Mouse (Mus musculus) kidney, embryonic 15.5 days (tissue): Measurements from ENCODE around the gene Ufc1. TPM values are rescaled to one million over a fixed set of nuclear protein-coding genes. Genes with fewer than 3 reads are reported as not detected.
"Not testable (repeated sequence)": the region's sequence is repeated elsewhere in the genome, so short reads cannot be mapped to it uniquely, and the experiment has no call there.

Experiments
- ATAC-seq: fragments of 200-750 bp; cut with Nextera tagmentation; replicated peaks from 2 replicates; pipeline ENCODE4 v1.8.0; 2017; ENCODE audit warnings: moderate TSS enrichment; ENCODE audit not compliant: low FRiP score
- H3K27ac ChIP-seq: fragments of 300-500 bp; sonication (generic); 2 replicates; pipeline ENCODE4 v1.5.1; 2015; ENCODE audit warnings: mild to moderate bottlenecking, inconsistent platforms
- H3K27me3 ChIP-seq: fragments of 300-500 bp; sonication (generic); 2 replicates; pipeline ENCODE4 v1.6.1; 2015; ENCODE audit warnings: inconsistent platforms
- H3K36me3 ChIP-seq: fragments of 300-500 bp; sonication (generic); 2 replicates; pipeline ENCODE4 v1.6.1; 2015; ENCODE audit warnings: inconsistent platforms
- H3K4me1 ChIP-seq: fragments of 300-500 bp; sonication (generic); 2 replicates; pipeline ENCODE4 v1.6.1; 2015; ENCODE audit warnings: inconsistent platforms
- H3K4me2 ChIP-seq: fragments of 300-500 bp; sonication (generic); 2 replicates; pipeline ENCODE4 v1.6.1; 2015; ENCODE audit warnings: moderate library complexity, mild to moderate bottlenecking, inconsistent platforms
- H3K4me3 ChIP-seq: fragments of 300-500 bp; sonication (generic); replicated peaks from 2 replicates; pipeline ENCODE4 v1.5.1; 2015; ENCODE audit warnings: mild to moderate bottlenecking, inconsistent platforms
- H3K9ac ChIP-seq: fragments of 300-500 bp; sonication (generic); 2 replicates; pipeline ENCODE4 v1.6.1; 2015; ENCODE audit warnings: mild to moderate bottlenecking, inconsistent platforms
- H3K9me3 ChIP-seq: fragments of 300-500 bp; sonication (generic); replicated peaks from 2 replicates; pipeline ENCODE4 v1.6.1; 2016; ENCODE audit warnings: inconsistent platforms
- WGBS: fragments of 180-500 bp; shearing (Covaris S2); methylation state at CpG from one replicate; pipeline ENCODE4 v1.1.7; 2015; ENCODE audit warnings: mixed read lengths; 5-methylcytosine and 5-hydroxymethylcytosine counted together
- polyA plus RNA-seq: library from polyadenylated mRNA; unstranded; fragments of >200 nt; fragmentation: Nextera tagmentation; extraction: Ambion mirVana; gene quantifications from 2 replicates; pipeline ENCODE4 v1.2.1, GENCODE M21; 2015

Ufc1 gene
- polyA plus RNA-seq, 1 experiment from 2014 or later, result 106 TPM

DNA sequence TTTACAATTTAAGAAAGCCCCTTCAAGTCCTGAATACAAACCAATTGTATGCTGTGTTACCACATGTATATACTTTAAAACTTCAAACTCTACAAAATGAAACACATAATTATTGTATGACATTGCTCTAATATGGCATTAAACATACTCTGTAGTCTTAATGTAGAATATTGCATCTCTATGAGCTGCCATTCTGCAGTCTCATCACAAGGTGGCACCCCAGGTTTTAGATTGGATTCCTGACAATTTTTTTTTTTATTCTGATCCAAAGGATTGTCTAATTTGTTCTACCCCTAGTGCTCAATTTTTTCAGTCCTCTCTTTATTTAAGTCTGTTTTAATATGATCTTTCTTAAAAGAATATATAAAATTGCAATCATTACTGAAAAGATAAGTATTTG lies 26.6 kb upstream of the Ufc1 start:
- H3K4me2 ChIP-seq, result no peak overlapping the region
- peaks cover 20% of the 10 kb centered on the region; the same call in 1 of the 2 replicates for H3K36me3 ChIP-seq
- no peak for ATAC-seq
- H3K9me3 ChIP-seq, result no peaks in the 10 kb centered on the region
- H3K27me3 ChIP-seq, result no peaks in the 10 kb centered on the region
- no peak overlapping the region for H3K27ac ChIP-seq
- H3K4me1 ChIP-seq, result peaks cover 6% of the 10 kb centered on the region; the same call in 1 of the 2 replicates
- no peak overlapping the region for H3K9ac ChIP-seq
- H3K4me3 ChIP-seq, result no peak overlapping the region

DNA sequence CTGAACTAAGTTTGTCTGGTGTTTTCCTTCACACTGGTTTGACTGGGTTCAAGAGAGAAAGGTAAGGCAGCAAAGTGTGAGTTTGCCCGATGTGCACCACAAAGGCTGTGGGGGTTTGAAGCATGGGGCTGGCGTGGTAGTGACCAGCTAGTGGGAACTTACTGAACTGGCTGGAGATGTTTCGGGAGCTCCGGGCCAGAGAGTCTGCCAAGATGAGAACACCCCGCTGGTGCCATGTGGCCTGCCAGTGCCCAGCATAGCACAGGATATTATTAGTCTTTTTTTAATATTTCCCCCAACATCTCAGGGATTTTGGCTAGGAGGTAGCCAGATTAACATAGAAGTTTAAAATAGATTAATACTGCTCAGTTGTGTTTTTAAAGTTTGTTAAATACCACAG lies 25.3 kb upstream of the Ufc1 start:
- 21% methylated on average over 5 of the region's 5 CpGs for WGBS
- no peaks in the 10 kb centered on the region for H3K27me3 ChIP-seq
- H3K4me1 ChIP-seq, result peaks cover 6% of the 10 kb centered on the region; the same call in 1 of the 2 replicates
- no peaks in the 10 kb centered on the region for H3K9me3 ChIP-seq
- H3K27ac ChIP-seq, result no peak overlapping the region
- ATAC-seq, result no peak
- 0 out of 2 replicates have a peak, but pooled peaks cover 9% of the 10 kb centered on the region for H3K36me3 ChIP-seq
- H3K9ac ChIP-seq, result 0 out of 2 replicates have a peak overlapping the region, but pooled peaks have one; percentile 24
- peak overlapping the region; percentile 33 for H3K4me3 ChIP-seq
- H3K4me2 ChIP-seq, result peak overlapping the region; percentile 51

DNA sequence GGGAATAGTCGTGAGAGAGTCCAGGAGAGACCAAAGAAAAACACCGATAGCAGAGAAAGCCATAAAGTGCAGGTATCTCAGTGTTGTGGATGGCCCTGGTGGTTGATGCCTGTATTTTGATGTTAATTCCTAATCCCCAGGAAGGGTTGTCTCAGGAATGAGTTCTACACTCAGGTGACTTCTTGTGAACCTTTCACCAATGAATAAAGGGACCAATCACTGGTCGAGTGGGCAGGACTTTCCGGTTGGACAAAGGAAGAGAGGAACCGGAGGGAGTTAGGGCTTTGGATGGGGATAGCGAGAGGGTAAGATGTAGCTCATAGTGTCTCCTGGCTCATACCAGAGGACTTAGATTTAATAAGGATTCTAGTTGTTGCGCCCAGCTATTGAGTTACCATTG lies 24.9 kb upstream of the Ufc1 start:
- ATAC-seq, result no peak
- H3K4me2 ChIP-seq, result peak overlapping the region; percentile 51
- H3K27ac ChIP-seq, result no peak overlapping the region
- 0 out of 2 replicates have a peak, but pooled peaks cover 5% of the 10 kb centered on the region for H3K36me3 ChIP-seq
- peak overlapping the region; percentile 33 for H3K4me3 ChIP-seq
- peaks cover 6% of the 10 kb centered on the region; the same call in 1 of the 2 replicates for H3K4me1 ChIP-seq
- 15% methylated on average over 7 of the region's 7 CpGs for WGBS
- no peaks in the 10 kb centered on the region for H3K9me3 ChIP-seq
- no peaks in the 10 kb centered on the region for H3K27me3 ChIP-seq
- H3K9ac ChIP-seq, result 0 out of 2 replicates have a peak overlapping the region, but pooled peaks have one; percentile 24

DNA sequence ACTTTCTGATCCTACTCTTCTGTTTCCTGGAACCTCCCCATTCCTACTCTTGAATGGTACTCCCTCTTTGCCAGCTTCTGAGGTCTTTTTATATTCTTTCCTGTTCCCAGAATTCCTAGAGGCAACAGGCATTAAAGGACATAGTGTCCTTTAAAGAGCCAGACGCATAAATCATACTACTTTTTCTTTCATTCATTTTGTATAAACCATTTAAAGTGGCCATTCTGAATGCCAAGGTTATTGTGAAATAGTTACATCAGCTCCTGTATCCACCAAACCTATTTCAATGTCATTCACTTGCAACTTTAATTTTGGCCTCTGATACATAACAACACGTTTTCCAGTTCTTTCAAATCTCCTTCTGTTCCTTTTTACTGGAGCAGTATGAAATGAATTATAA lies 14.5 kb upstream of the Ufc1 start:
- no peak overlapping the region for H3K27ac ChIP-seq
- WGBS, result 69% methylated on average over 2 of the region's 2 CpGs
- ATAC-seq, result no peak

DNA sequence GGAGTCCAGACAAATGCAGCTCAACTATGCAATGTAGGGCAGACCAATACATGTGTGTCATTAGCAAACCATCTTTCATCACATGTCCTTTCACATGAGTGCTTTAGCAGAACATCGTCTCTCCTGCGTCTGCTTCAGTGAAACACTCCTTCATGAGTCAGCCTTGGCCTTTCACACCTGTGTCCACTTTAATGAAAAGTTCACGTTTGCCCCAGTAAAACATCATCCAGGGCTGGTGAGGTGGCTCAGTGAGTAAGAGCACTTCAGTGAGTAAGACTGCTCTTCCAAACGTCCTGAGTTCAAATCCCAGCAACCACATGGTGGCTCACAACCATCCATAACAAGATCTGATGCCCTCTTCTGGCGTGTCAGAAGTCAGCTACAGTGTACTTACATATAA lies 11.3 kb upstream of the Ufc1 start:
- ATAC-seq, H3K9me3 ChIP-seq, H3K27ac ChIP-seq, H3K27me3 ChIP-seq, H3K4me2 ChIP-seq, H3K4me1 ChIP-seq, H3K36me3 ChIP-seq, H3K4me3 ChIP-seq, H3K9ac ChIP-seq: not testable (repeated sequence)
- 75% methylated on average over 5 of the region's 5 CpGs for WGBS

More for the DNA sequence above, 14.5 kb upstream of the Ufc1 start:
- no peaks in the 10 kb centered on the region for H3K27me3 ChIP-seq
- no peaks in the 10 kb centered on the region for H3K9me3 ChIP-seq
- no peaks in the 10 kb centered on the region for H3K36me3 ChIP-seq
- H3K4me3 ChIP-seq, result no peak overlapping the region
- no peak overlapping the region for H3K9ac ChIP-seq
- no peak overlapping the region for H3K4me2 ChIP-seq
- no peaks in the 10 kb centered on the region for H3K4me1 ChIP-seq

DNA sequence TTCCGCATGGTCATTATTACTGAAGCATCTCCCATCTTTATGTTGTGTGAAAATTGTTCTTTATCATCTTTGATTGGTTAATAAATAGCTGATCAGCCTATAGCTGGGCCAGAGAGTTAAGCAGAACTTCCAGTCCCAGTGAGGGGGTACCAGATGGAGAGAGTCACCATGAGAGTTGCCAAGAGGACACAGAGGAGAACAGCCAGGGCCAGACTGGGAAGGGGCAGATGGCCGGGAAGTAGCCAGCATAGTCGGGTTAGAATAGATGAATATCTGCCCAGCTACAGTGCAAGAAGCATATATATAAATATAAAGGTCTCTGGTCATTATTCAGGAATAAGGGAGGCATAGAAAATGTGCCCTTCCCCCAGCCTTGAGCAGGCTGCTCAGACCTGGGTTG lies 3.4 kb upstream of the Ufc1 start:
- no peak for ATAC-seq
- Histone ChIP-seq H3K36me3 (no peaks in the 10 kb centered on the region), H3K9me3 (no peaks in the 10 kb centered on the region), H3K9ac (no peak overlapping the region), H3K27ac (no peak overlapping the region), H3K4me2 (no peak overlapping the region), H3K4me1 (peaks cover 7% of the 10 kb centered on the region), H3K27me3 (peaks cover 22% of the 10 kb centered on the region), H3K4me3 (no peak overlapping the region)
- 70% methylated on average over 3 of the region's 3 CpGs for WGBS

DNA sequence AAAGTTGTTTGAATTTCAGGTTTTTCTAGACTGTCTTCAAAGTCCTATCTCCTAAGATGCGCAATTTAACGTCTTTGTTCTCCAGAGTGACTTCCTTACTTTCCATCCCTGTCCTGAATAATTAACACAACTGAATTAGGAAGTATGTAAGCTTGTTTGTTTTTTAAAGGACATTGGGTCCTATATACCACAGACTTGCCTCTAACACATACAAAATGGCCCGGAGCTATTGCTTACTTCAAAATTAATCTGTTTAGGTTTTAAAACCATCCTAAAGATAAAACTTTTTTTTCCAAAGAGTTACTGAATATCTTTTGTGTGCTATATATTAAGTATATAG lies 209 bp upstream of the Ufc1 start:
- ATAC-seq, result no peak
- peak overlapping the region; percentile 74; the same call in 1 of the 2 replicates for H3K9ac ChIP-seq
- WGBS, result 13% methylated on average over 3 of the region's 3 CpGs

DNA sequence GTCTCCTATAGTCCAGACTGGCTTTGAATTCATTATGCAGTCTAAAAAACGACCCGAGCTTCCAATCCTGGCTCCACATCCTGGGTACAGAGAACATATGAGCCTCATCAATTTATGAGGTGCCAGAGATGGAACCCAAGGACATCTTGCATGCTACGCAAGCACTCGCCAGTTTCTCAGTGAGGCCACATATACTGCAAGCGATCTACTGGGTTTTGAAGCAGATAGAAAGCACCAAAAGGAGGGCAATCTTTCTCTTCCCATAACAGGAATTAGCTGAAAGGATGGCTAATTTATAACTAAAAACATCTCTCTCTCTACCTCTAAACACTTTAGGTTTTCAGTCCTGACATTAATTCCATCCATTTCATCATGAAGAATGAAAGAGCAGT lies 922 bp downstream of the Ufc1 start:
- Histone ChIP-seq H3K9me3 (no peaks in the 10 kb centered on the region), H3K4me3 (peak overlapping the region; percentile 79), H3K4me1 (peaks cover 10% of the 10 kb centered on the region), H3K36me3 (peaks cover 22% of the 10 kb centered on the region), H3K27me3 (peaks cover 19% of the 10 kb centered on the region), H3K27ac (peak overlapping the region; percentile 96), H3K4me2 (peak overlapping the region; percentile 73), H3K9ac (peak overlapping the region; percentile 74)
- no peak for ATAC-seq
- WGBS, result 34% methylated on average over 5 of the region's 5 CpGs

More for the DNA sequence above, 209 bp upstream of the Ufc1 start:
- peaks cover 10% of the 10 kb centered on the region for H3K4me1 ChIP-seq
- peak overlapping the region; percentile 79 for H3K4me3 ChIP-seq
- peaks cover 19% of the 10 kb centered on the region for H3K27me3 ChIP-seq
- peaks cover 11% of the 10 kb centered on the region for H3K36me3 ChIP-seq
- peak overlapping the region; percentile 73 for H3K4me2 ChIP-seq
- H3K9me3 ChIP-seq, result no peaks in the 10 kb centered on the region
- peak overlapping the region; percentile 96 for H3K27ac ChIP-seq

DNA sequence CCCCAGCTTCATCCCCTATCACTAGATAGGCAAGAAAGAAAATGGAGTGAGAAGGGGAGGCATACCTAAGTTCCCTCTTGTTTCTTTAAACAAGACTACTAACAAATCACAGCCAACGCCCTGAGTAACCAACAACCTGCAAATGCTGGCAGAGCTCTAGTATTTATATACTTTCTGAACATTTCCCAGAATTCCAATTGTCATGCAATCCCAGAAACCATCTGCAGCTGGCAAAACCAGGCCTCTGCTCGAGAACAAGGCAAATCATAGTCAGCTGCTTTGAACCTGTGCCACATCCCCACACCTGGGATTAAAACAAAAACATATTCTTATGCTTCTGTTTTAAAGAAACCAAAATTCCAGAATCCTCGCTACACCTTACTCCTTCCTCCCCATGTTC lies 1.5 kb downstream of the Ufc1 start:
- ATAC-seq, result no peak
- Histone ChIP-seq H3K27ac (no peak overlapping the region), H3K27me3 (peaks cover 14% of the 10 kb centered on the region), H3K4me1 (peaks cover 12% of the 10 kb centered on the region), H3K36me3 (peaks cover 27% of the 10 kb centered on the region), H3K4me3 (peak overlapping the region; percentile 79), H3K4me2 (peak overlapping the region; percentile 73), H3K9me3 (no peaks in the 10 kb centered on the region), H3K9ac (no peak overlapping the region)
- 85% methylated on average over 3 of the region's 3 CpGs for WGBS

DNA sequence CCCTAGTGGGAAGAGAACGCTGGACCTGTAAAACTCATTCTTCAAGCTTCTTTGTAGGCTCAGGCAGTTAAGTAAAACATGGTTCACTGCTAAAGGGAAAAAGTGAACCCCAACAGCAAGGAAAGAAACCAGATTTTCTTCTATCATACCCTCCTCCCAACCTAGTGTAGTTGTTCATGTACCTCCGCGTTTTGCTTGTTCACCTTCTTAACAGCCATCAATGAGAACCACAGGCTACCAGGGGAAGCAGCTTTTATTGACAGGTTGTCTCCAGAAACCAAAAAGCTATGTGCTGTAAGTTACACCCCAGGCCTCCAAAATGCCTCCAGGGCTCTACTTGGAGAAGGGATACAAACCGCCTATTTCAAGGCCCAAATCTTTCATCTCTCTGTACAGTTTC lies 6.5 kb downstream of the Ufc1 start:
- H3K27me3 ChIP-seq, result no peaks in the 10 kb centered on the region
- no peak overlapping the region for H3K9ac ChIP-seq
- H3K4me2 ChIP-seq, result peak overlapping the region; percentile 64
- no peak for ATAC-seq
- H3K9me3 ChIP-seq, result no peaks in the 10 kb centered on the region
- peak overlapping the region; percentile 24; the same call in 1 of the 2 replicates for H3K27ac ChIP-seq
- H3K36me3 ChIP-seq, result peaks cover 62% of the 10 kb centered on the region
- WGBS, result 68% methylated on average over 4 of the region's 4 CpGs
- H3K4me1 ChIP-seq, result peaks cover 34% of the 10 kb centered on the region
- H3K4me3 ChIP-seq, result peak overlapping the region; percentile 95

DNA sequence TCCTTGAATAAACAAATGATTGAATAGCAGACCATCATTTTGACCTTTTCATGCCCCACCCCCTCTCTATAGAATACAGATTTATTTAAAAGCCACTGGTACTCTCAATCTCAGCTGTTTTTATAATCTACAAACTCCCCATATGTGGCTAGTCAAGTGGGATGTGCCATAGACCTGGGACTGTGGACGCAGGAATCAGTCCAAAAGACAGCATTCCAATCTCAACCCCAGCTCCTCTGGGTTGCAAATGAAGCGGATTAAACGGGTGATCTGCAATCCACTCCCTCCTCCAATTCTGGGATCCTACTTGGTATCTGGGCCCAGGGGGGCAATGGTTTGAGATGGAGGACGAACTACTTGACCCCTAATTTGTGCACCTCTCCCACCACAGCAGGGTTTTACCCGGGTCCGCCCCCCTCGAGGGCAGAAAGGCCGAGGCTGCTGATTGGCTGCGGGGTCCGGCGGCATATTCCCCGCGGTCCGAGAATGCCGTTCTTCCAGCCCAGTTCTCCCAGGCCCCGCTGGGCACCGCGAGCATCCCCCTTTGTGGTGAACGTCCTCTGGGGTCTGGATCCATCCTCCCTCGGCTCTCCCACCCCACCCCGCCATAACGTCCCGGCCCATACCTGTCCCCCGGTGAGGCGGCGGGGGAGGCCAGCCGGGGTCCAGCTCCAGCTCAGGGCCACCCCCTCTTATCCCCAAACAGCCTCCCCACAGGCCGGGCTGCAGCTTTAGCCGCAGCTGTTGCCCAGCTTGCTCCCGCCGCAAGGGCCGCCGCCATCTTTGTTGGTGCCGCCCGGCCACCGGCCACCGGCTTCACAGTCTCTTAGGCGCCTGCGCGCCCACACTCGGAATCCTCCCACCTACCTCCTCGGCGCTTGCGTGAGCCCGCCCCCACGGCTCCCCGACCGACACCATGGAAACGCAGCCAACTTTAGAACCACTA lies 7.4 kb downstream of the Ufc1 start, which contains the start of gene Usp21:
Gene Usp21, minus strand, starts transcription at position 856 of the 946 bp plus-strand sequence.
- Histone ChIP-seq H3K27ac (peak within 1 kb of the TSS; percentile 96), H3K9ac (peak within 1 kb of the TSS; percentile 99), H3K27me3 (no peaks in the 10 kb centered on the region), H3K4me3 (peak within 1 kb of the TSS; percentile 95), H3K36me3 (peaks cover 69% of the 10 kb centered on the region), H3K9me3 (no peaks in the 10 kb centered on the region), H3K4me2 (peak within 1 kb of the TSS; percentile 64), H3K4me1 (peaks cover 32% of the 10 kb centered on the region)
- under 1% methylated on average over 49 of the region's 49 CpGs for WGBS
- peak; percentile 95 for ATAC-seq

DNA sequence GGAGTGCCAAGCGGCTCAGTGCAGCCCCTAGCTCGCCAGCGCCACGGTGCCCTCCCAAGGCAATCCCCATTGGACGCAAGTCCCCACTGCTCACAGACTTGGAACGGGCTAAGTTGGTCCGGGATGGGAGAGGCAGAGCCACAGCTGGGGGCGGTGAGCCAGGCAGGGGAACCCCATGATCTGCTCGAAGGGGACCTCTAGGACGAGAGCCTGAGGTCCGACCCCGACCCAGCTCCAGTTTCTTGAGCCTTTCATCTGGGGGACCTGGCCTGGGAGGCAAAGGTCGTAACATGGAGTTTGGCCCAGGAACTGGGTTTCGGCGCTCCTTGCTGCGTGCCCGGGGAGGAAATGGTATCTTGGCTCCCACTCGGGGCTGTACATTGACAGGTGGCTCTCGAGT lies 8.3 kb downstream of the Ufc1 start:
- ATAC-seq, result no peak
- 86% methylated on average over 19 of the region's 19 CpGs for WGBS
- Histone ChIP-seq H3K27ac (no peak overlapping the region), H3K36me3 (peaks cover 72% of the 10 kb centered on the region), H3K4me3 (peak overlapping the region; percentile 95; the same call in 1 of the 2 replicates), H3K4me1 (peaks cover 40% of the 10 kb centered on the region), H3K9ac (no peak overlapping the region), H3K9me3 (no peaks in the 10 kb centered on the region), H3K27me3 (no peaks in the 10 kb centered on the region), H3K4me2 (peak overlapping the region; percentile 64)
